Mouse (Mus musculus): ENCODE results near the gene Aldh3a2. TPM values are rescaled to one million over a fixed set of nuclear protein-coding genes. Genes with fewer than 3 reads are reported as not detected.

Gene Aldh3a2
- polyA plus RNA-seq, 1 experiment: 77.7 TPM

- DNase-seq (ENCODE audit: low spot score): no peak
These were observed 6.7 kb upstream of the Aldh3a2 start for GRCm38 (mm10) chr11:61273928-61274327.

GRCm38 (mm10) chr11:61271612-61272011 lies 4.3 kb upstream of the Aldh3a2 start:
- no peak for DNase-seq (ENCODE audit: low spot score)

- DNase-seq (ENCODE audit: low spot score): no peak
These were observed 3.1 kb upstream of the Aldh3a2 start for GRCm38 (mm10) chr11:61270406-61270805.

- DNase-seq (ENCODE audit: low spot score): no peak
These were observed 1.5 kb upstream of the Aldh3a2 start for GRCm38 (mm10) chr11:61268626-61269349.

- no peak for DNase-seq (ENCODE audit: low spot score)
These were observed 3.4 kb downstream of the Aldh3a2 start for GRCm38 (mm10) chr11:61263841-61264240.

GRCm38 (mm10) chr11:61262516-61262915 lies 4.7 kb downstream of the Aldh3a2 start:
- DNase-seq (ENCODE audit: low spot score): no peak

- no peak for DNase-seq (ENCODE audit: low spot score)
These were observed 8.2 kb downstream of the Aldh3a2 start for GRCm38 (mm10) chr11:61259106-61259505.

- DNase-seq (ENCODE audit: low spot score): no peak
These were observed 14.5 kb downstream of the Aldh3a2 start for GRCm38 (mm10) chr11:61252807-61253206.

GRCm38 (mm10) chr11:61251741-61252140 lies 15.5 kb downstream of the Aldh3a2 start:
- no peak for DNase-seq (ENCODE audit: low spot score)

- DNase-seq (ENCODE audit: low spot score): no peak
These were observed 22.9 kb downstream of the Aldh3a2 start for GRCm38 (mm10) chr11:61244406-61244805.

GRCm38 (mm10) chr11:61236015-61236414 lies 31.2 kb downstream of the Aldh3a2 start:
- no peak for DNase-seq (ENCODE audit: low spot score)

GRCm38 (mm10) chr11:61234174-61234573 lies 33.1 kb downstream of the Aldh3a2 start:
- no peak for DNase-seq (ENCODE audit: low spot score)

- DNase-seq (ENCODE audit: low spot score): no peak
These were observed 35.9 kb downstream of the Aldh3a2 start for GRCm38 (mm10) chr11:61231329-61231728.

- DNase-seq (ENCODE audit: low spot score): no peak
These were observed 38.9 kb downstream of the Aldh3a2 start for GRCm38 (mm10) chr11:61228406-61228805.

- no peak for DNase-seq (ENCODE audit: low spot score)
These were observed 39.4 kb downstream of the Aldh3a2 start for GRCm38 (mm10) chr11:61227816-61228215.

GRCm38 (mm10) chr11:61225941-61226412 lies 41.3 kb downstream of the Aldh3a2 start:
- DNase-seq (ENCODE audit: low spot score): no peak

GRCm38 (mm10) chr11:61225511-61225910 lies 41.8 kb downstream of the Aldh3a2 start:
- no peak for DNase-seq (ENCODE audit: low spot score)

GRCm38 (mm10) chr11:61224907-61225306 lies 42.4 kb downstream of the Aldh3a2 start:
- DNase-seq (ENCODE audit: low spot score): no peak

GRCm38 (mm10) chr11:61224234-61224744 lies 43.0 kb downstream of the Aldh3a2 start:
- no peak for DNase-seq (ENCODE audit: low spot score)

GRCm38 (mm10) chr11:61222971-61223745 lies 44.1 kb downstream of the Aldh3a2 start:
- DNase-seq (ENCODE audit: low spot score): no peak

GRCm38 (mm10) chr11:61222007-61222406 lies 45.3 kb downstream of the Aldh3a2 start:
- no peak for DNase-seq (ENCODE audit: low spot score)

- no peak for DNase-seq (ENCODE audit: low spot score)
These were observed 46.9 kb downstream of the Aldh3a2 start for GRCm38 (mm10) chr11:61220156-61220881.
